Comparison of ENCODE assay signal across 8 mouse cellular contexts in the genomic region with DNA sequence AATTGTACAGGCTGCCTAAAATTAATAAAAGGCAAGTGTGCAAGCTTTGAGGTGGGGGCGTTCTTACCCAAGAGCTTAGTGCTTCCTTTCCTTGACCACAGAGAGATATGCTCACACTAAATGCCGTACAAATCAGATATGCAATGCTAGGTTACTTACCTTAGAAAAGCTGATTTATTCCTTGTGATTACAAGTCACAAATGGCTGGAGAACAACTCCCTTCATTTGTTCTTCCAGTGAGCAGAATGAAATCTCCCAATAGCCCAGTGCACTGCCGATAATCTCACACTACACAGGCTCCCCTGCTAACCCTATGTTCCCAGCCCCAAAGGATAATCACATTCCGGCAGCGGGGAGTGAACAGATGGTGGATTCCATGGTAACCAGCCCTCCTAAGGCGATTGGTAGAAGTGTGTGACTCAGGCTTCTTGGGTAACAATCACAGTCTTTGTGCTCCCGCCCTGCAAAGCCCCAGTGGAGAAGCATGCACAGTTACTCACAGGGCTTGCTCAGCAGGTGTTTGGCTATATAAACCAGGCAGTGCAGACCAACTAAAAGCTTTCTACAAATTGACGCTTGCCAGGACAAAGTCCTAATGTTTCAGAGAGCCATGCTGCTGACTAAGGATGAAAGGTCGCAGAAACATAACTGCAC. TPM values are rescaled to one million over a fixed set of nuclear protein-coding genes. Genes with fewer than 3 reads are reported as not detected.
DNase-seq lines count a peak whose midpoint lies in the region; ATAC-seq and TF ChIP-seq lines count a peak whose summit lies in the region.

No protein-coding gene starts in this region.

- H3K4me3 ChIP-seq in intestine, embryonic 14.5 days (ENCODE audit: low read depth, low read length): peak overlapping the region; percentile 24
- peak overlapping the region; percentile 65 for H3K4me3 ChIP-seq in left cerebral cortex, adult 2 months
- no peak overlapping the region for H3K4me3 ChIP-seq in small intestine, adult 2 months (ENCODE audit: low read depth, low read length)

- 10% methylated on average over 9 of the region's 9 CpGs for WGBS in intestine, embryonic 14.5 days
- WGBS in small intestine, adult 2 months: 12% methylated on average over 9 of the region's 9 CpGs

- TF ChIP-seq POLR2A in small intestine, adult 2 months (IDR thresholded peaks at IDR 0.05; ENCODE audit: low read depth, low read length): no peak

- H3K9ac ChIP-seq in intestine, embryonic 14.5 days (ENCODE audit: low read length): 0 out of 2 replicates have a peak overlapping the region, but pooled peaks have one; percentile 20

- H3K27ac ChIP-seq in intestine, embryonic 14.5 days (ENCODE audit: low read depth): peak overlapping the region; percentile 41; the same call in 1 of the 2 replicates
- peak overlapping the region; percentile 74 for H3K27ac ChIP-seq in left cerebral cortex, adult 2 months
- peak overlapping the region; percentile 39 for H3K27ac ChIP-seq in small intestine, adult 2 months (ENCODE audit: insufficient read depth, low read depth, low read length)

- no peaks in the 10 kb centered on the region for H3K9me3 ChIP-seq in intestine, embryonic 14.5 days (ENCODE audit: control insufficient read depth, low read length)

- H3K4me1 ChIP-seq in intestine, embryonic 14.5 days (replicated peaks; ENCODE audit: control insufficient read depth, insufficient read depth, low read length): peaks cover 7% of the 10 kb centered on the region
- peaks cover 12% of the 10 kb centered on the region; the same call in 1 of the 2 replicates for H3K4me1 ChIP-seq in small intestine, adult 2 months (ENCODE audit: control insufficient read depth, insufficient read depth, insufficient read length, low read length)

- intact Hi-C loops in left cerebral cortex, adult 2 months (cut with DNase I): loop anchor here (2.0 kb wide), 1 partner anchor 33 kb away; no protein-coding TSS in a partner anchor

- DNase-seq in adipocyte (ENCODE audit: low spot score): peak; percentile 5
- peak; percentile 85 to 89 for DNase-seq in cerebellum, postnatal 36 days
- DNase-seq in gastrocnemius, postnatal 10 days: peak; percentile 21
- DNase-seq in intestine, embryonic 14.5 days (ENCODE audit: low spot score): peak; percentile 73
- peak; percentile 79 to 81 for DNase-seq in left cerebral cortex, adult 2 months (ENCODE audit: extremely low spot score in 1 of 2, low spot score in 2 of 2)
- DNase-seq in mesoderm, embryonic 11.5 days (ENCODE audit: low read depth, low spot score): peak; percentile 93

- no peak; the same call in 1 of the 2 replicates for TF ChIP-seq CTCF in left cerebral cortex, adult 2 months (IDR thresholded peaks at IDR 0.05)
- no peak for TF ChIP-seq CTCF in small intestine, adult 2 months (IDR thresholded peaks at IDR 0.05; ENCODE audit: extremely low read depth, insufficient read length, insufficient replicate concordance, low read depth, low read length)

- no peaks in the 10 kb centered on the region for H3K36me3 ChIP-seq in intestine, embryonic 14.5 days (ENCODE audit: control insufficient read depth, insufficient read depth, low read length)
- no peaks in the 10 kb centered on the region for H3K36me3 ChIP-seq in small intestine, adult 2 months (ENCODE audit: control insufficient read depth, insufficient read depth, low read length)

- peak overlapping the region; percentile 2 for H3K4me2 ChIP-seq in intestine, embryonic 14.5 days (ENCODE audit: low read length)

- no peaks in the 10 kb centered on the region for H3K27me3 ChIP-seq in intestine, embryonic 14.5 days (replicated peaks; ENCODE audit: control insufficient read depth, insufficient read depth, low read length)
- no peaks in the 10 kb centered on the region for H3K27me3 ChIP-seq in small intestine, adult 2 months (ENCODE audit: control insufficient read depth, insufficient read depth, low read length)

- peak; percentile 100 for ATAC-seq in intestine, embryonic 14.5 days (replicated peaks; ENCODE audit: low FRiP score, low TSS enrichment, low read depth)
- ATAC-seq in erythroblast, adult 5-6 weeks (replicated peaks; ENCODE audit: low FRiP score, poor library complexity, severe bottlenecking): no peak

RNA-seq across cellular contexts. Expression of a gene that starts 40.3 kb away (rescaled TPM):
- 10 to 100 TPM; 10.9 to 11.8 TPM for total RNA-seq in gastrocnemius, postnatal 10 days (2021)
- polyA plus RNA-seq in intestine, embryonic 14.5 days (2014; fragmentation: Nextera tagmentation; extraction: Ambion mirVana): 14.6 and 16.1 TPM in 2 replicates
- 10 to 100 TPM; 31.0 to 35.3 TPM for total RNA-seq in left cerebral cortex, adult 2 months (2021)
- 6.0 and 10.3 TPM in 2 replicates for polyA plus RNA-seq in small intestine, adult 2 months (2012; rRNA removed)
- total RNA-seq in erythroblast, adult 5-6 weeks (2015; ENCODE audit: low replicate concordance): 8.6 and 14.0 TPM in 2 replicates
- 11.9 and 12.4 TPM in 2 replicates for total RNA-seq in erythroblast, adult 5-6 weeks (2017; ENCODE audit: low replicate concordance)

Comparison
In these comparisons a context has a peak if more than half of its experiments do, and no peak if none do; other contexts are left out.
1. DNase-seq: peak in every context shown above with its lines; median percentile 93 in mesoderm, embryonic 11.5 days; 87 in cerebellum, postnatal 36 days; 80 in left cerebral cortex, adult 2 months; 73 in intestine, embryonic 14.5 days; 21 in gastrocnemius, postnatal 10 days; 5 in adipocyte.